Mouse (Mus musculus): Measurements from ENCODE around the gene Kcnk6. TPM values are rescaled to one million over a fixed set of nuclear protein-coding genes. Genes with fewer than 3 reads are reported as not detected.
"Not testable (repeated sequence)": the region's sequence is repeated elsewhere in the genome, so short reads cannot be mapped to it uniquely, and the experiment has no call there.

The Kcnk6 gene
- polyA plus RNA-seq, 1 experiment = 7.1 TPM

DNA sequence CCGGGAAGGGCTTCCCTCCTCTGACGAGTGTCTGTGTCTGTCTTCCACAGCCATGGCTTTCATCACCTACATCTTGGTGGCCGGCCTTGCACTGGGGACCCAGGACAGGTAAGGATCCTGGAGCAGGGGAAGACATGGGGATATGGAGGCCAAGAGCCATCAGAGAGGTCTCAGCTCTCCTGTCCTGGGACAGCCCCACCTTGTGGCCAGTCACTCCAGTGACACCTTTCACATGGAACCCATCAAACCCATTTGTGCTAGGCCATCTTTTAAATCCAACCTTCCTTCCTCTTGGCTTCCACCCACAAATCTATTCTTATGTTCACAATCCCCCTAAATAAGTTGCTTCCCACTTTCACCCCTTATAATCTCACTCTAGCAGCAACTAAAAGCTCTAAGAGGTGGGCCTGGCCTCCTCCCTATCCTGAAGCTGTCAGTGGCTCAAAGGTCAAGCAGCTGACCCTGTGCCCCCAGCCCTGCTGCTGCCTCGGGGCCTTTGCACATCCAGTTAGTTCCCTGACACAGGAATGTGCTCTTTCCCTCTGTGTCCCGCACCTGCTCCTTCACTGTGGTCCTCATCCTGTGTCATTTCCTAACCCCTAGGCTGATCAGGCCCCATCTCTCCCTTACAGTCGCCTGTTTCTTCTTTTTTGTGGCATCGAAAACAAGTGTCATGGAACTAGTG is 12.6 kb upstream of the Kcnk6 start:
- Histone ChIP-seq H3K36me3 (ENCODE audit: control insufficient read depth, insufficient read depth, low read length, poor library complexity, severe bottlenecking) (no peaks in the 10 kb centered on the region), H3K4me1 (ENCODE audit: control insufficient read depth, insufficient read depth, low read length) (peaks cover under 1% of the 10 kb centered on the region), H3K27ac (ENCODE audit: insufficient read depth, low read length) (peak overlapping the region; percentile 45; the same call in 1 of the 2 replicates), H3K4me3 (ENCODE audit: low read depth, low read length) (no peak overlapping the region), H3K9ac (ENCODE audit: low read depth, poor library complexity, severe bottlenecking) (no peak overlapping the region), H3K9me3 (replicated peaks; ENCODE audit: control insufficient read depth, insufficient read depth, low read length, poor library complexity, severe bottlenecking) (no peaks in the 10 kb centered on the region), H3K27me3 (ENCODE audit: control insufficient read depth, insufficient read depth, low read length, poor library complexity, severe bottlenecking) (no peaks in the 10 kb centered on the region)
- TF ChIP-seq POLR2A (IDR thresholded peaks at IDR 0.05; ENCODE audit: insufficient read depth, low read length) (no peak), CTCF (IDR thresholded peaks at IDR 0.05; ENCODE audit: low read depth, low read length) (peak; percentile 89), EP300 (IDR thresholded peaks at IDR 0.05; ENCODE audit: insufficient read depth, low read depth, low read length) (no peak)

- Histone ChIP-seq H3K27ac (ENCODE audit: insufficient read depth, low read length) (peak within 1 kb of the TSS; percentile 80), H3K4me3 (ENCODE audit: low read depth, low read length) (peak within 1 kb of the TSS; percentile 97), H3K27me3 (ENCODE audit: control insufficient read depth, insufficient read depth, low read length, poor library complexity, severe bottlenecking) (no peaks in the 10 kb centered on the region), H3K4me1 (ENCODE audit: control insufficient read depth, insufficient read depth, low read length) (peaks cover 3% of the 10 kb centered on the region), H3K36me3 (ENCODE audit: control insufficient read depth, insufficient read depth, low read length, poor library complexity, severe bottlenecking) (no peaks in the 10 kb centered on the region), H3K9ac (ENCODE audit: low read depth, poor library complexity, severe bottlenecking) (peak within 1 kb of the TSS; percentile 37), H3K9me3 (replicated peaks; ENCODE audit: control insufficient read depth, insufficient read depth, low read length, poor library complexity, severe bottlenecking) (no peaks in the 10 kb centered on the region)
- TF ChIP-seq POLR2A (IDR thresholded peaks at IDR 0.05; ENCODE audit: insufficient read depth, low read length) = peak; percentile 73
- no peak for TF ChIP-seq CTCF (IDR thresholded peaks at IDR 0.05; ENCODE audit: low read depth, low read length)
- peak; percentile 43; the same call in 1 of the 2 replicates for TF ChIP-seq EP300 (IDR thresholded peaks at IDR 0.05; ENCODE audit: insufficient read depth, low read depth, low read length)
Observed at GRCm38 (mm10) chr7:29238019-29238967, 6.0 kb upstream of the Kcnk6 start, which contains the start of gene Yif1b. Gene Yif1b, plus strand, starts transcription at chr7:29238329.

DNA sequence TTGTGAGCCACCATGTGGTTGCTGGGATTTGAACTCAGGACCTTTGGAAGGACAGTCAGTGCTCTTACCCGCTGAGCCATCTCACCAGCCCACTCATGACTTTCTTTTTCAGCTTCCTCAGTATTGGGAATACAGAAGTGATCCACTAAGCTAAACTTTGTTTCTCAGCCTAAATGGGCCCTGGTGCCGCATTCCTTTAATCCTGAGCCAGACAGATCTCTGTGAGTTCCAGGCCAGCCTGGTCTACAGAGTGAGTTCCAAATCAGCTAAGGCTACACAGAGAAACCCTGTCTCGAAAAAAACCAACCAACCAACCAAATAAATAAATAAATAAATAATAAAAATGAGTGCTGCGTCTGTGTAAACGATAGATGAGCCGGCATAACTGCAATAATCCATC is 5.3 kb upstream of the Kcnk6 start:
- H3K9ac ChIP-seq (ENCODE audit: low read depth, poor library complexity, severe bottlenecking) = peak overlapping the region; percentile 36
- H3K9me3 ChIP-seq (replicated peaks; ENCODE audit: control insufficient read depth, insufficient read depth, low read length, poor library complexity, severe bottlenecking); H3K27me3 ChIP-seq (ENCODE audit: control insufficient read depth, insufficient read depth, low read length, poor library complexity, severe bottlenecking); H3K4me1 ChIP-seq (ENCODE audit: control insufficient read depth, insufficient read depth, low read length); H3K36me3 ChIP-seq (ENCODE audit: control insufficient read depth, insufficient read depth, low read length, poor library complexity, severe bottlenecking): not testable (repeated sequence)
- H3K27ac ChIP-seq (ENCODE audit: insufficient read depth, low read length) = peak overlapping the region; percentile 80
- peak overlapping the region; percentile 72 for H3K4me3 ChIP-seq (ENCODE audit: low read depth, low read length)

- Histone ChIP-seq H3K36me3 (ENCODE audit: control insufficient read depth, insufficient read depth, low read length, poor library complexity, severe bottlenecking) (no peaks in the 10 kb centered on the region), H3K27me3 (ENCODE audit: control insufficient read depth, insufficient read depth, low read length, poor library complexity, severe bottlenecking) (no peaks in the 10 kb centered on the region), H3K4me3 (ENCODE audit: low read depth, low read length) (no peak overlapping the region), H3K9me3 (replicated peaks; ENCODE audit: control insufficient read depth, insufficient read depth, low read length, poor library complexity, severe bottlenecking) (no peaks in the 10 kb centered on the region), H3K27ac (ENCODE audit: insufficient read depth, low read length) (no peak overlapping the region), H3K9ac (ENCODE audit: low read depth, poor library complexity, severe bottlenecking) (no peak overlapping the region), H3K4me1 (ENCODE audit: control insufficient read depth, insufficient read depth, low read length) (peaks cover 3% of the 10 kb centered on the region)
- TF ChIP-seq CTCF (IDR thresholded peaks at IDR 0.05; ENCODE audit: low read depth, low read length) = no peak
- no peak for TF ChIP-seq POLR2A (IDR thresholded peaks at IDR 0.05; ENCODE audit: insufficient read depth, low read length)
- no peak for TF ChIP-seq EP300 (IDR thresholded peaks at IDR 0.05; ENCODE audit: insufficient read depth, low read depth, low read length)
Observed at GRCm38 (mm10) chr7:29236593-29236992, 4.3 kb upstream of the Kcnk6 start.

DNA sequence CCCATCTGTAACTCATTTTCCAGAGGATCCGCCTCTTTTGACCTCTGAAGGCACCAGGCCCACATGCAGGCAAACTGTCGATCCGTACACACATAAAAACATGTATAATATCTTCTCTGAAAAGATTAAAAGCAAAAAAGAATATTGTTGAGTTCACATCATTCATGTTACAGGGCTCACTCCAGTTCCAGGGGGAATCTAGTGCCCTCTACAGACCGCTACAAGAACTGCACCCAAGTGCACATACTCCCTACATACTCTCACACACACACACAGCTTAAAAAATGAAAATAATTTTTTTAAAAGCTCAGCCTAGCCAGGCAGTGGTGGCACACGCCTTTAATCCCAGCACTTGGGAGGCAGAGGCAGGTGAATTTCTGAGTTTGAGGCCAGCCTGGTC is 2.3 kb upstream of the Kcnk6 start:
- Histone ChIP-seq H3K9me3 (replicated peaks; ENCODE audit: control insufficient read depth, insufficient read depth, low read length, poor library complexity, severe bottlenecking) (no peaks in the 10 kb centered on the region), H3K36me3 (ENCODE audit: control insufficient read depth, insufficient read depth, low read length, poor library complexity, severe bottlenecking) (no peaks in the 10 kb centered on the region), H3K9ac (ENCODE audit: low read depth, poor library complexity, severe bottlenecking) (no peak overlapping the region), H3K27ac (ENCODE audit: insufficient read depth, low read length) (no peak overlapping the region), H3K4me1 (ENCODE audit: control insufficient read depth, insufficient read depth, low read length) (peaks cover under 1% of the 10 kb centered on the region), H3K27me3 (ENCODE audit: control insufficient read depth, insufficient read depth, low read length, poor library complexity, severe bottlenecking) (no peaks in the 10 kb centered on the region), H3K4me3 (ENCODE audit: low read depth, low read length) (no peak overlapping the region)
- TF ChIP-seq POLR2A (IDR thresholded peaks at IDR 0.05; ENCODE audit: insufficient read depth, low read length) (no peak), EP300 (IDR thresholded peaks at IDR 0.05; ENCODE audit: insufficient read depth, low read depth, low read length) (no peak), CTCF (IDR thresholded peaks at IDR 0.05; ENCODE audit: low read depth, low read length) (peak; percentile 24)

DNA sequence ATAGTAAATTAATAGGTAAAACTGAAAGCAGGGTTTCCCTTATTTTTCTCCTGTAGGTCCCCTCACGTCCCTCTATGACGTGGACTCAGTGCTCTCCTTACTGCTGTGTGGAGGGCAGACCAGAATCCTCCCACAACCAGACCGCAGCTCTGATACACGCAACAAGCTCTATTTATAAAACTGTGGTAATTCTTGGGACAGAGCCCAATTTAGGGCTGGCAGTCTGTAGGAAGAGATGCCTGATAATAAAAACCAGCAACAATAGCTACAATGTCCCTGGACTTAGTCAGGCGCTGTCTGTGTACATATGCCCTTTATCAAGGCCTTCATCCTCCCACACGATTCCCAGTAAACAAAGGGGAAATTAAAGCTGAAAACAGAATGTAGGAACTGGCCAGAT is 1.4 kb upstream of the Kcnk6 start:
- Histone ChIP-seq H3K27ac (ENCODE audit: insufficient read depth, low read length) (no peak overlapping the region), H3K4me3 (ENCODE audit: low read depth, low read length) (no peak overlapping the region), H3K9ac (ENCODE audit: low read depth, poor library complexity, severe bottlenecking) (no peak overlapping the region), H3K36me3 (ENCODE audit: control insufficient read depth, insufficient read depth, low read length, poor library complexity, severe bottlenecking) (no peaks in the 10 kb centered on the region), H3K4me1 (ENCODE audit: control insufficient read depth, insufficient read depth, low read length) (peaks cover 1% of the 10 kb centered on the region), H3K9me3 (replicated peaks; ENCODE audit: control insufficient read depth, insufficient read depth, low read length, poor library complexity, severe bottlenecking) (no peaks in the 10 kb centered on the region), H3K27me3 (ENCODE audit: control insufficient read depth, insufficient read depth, low read length, poor library complexity, severe bottlenecking) (no peaks in the 10 kb centered on the region)
- no peak for TF ChIP-seq POLR2A (IDR thresholded peaks at IDR 0.05; ENCODE audit: insufficient read depth, low read length)
- TF ChIP-seq EP300 (IDR thresholded peaks at IDR 0.05; ENCODE audit: insufficient read depth, low read depth, low read length) = no peak
- no peak for TF ChIP-seq CTCF (IDR thresholded peaks at IDR 0.05; ENCODE audit: low read depth, low read length)
